Mouse (Mus musculus) lung, embryonic 14.5 days (tissue): Measurements from ENCODE around the gene Ndufs6. TPM values are rescaled to one million over a fixed set of nuclear protein-coding genes. Genes with fewer than 3 reads are reported as not detected.
A peak's percentile ranks its signal among the peaks of the same experiment; 100 is the strongest.

Source experiments
- ATAC-seq: fragments of 200-750 bp; cut with Nextera tagmentation; 2 replicates; pipeline ENCODE4 v1.8.0; 2017; ENCODE audit warnings: mild to moderate bottlenecking, moderate TSS enrichment, moderate library complexity; ENCODE audit not compliant: insufficient read depth
- DNase-seq: peaks from one replicate; pipeline ENCODE4 v3.0.0-alpha.2; 2015
- H3K27ac ChIP-seq: fragments of 300-500 bp; sonication (generic); 2 replicates; pipeline ENCODE4 v1.5.1; 2014; ENCODE audit warnings: low read depth, mild to moderate bottlenecking, moderate library complexity
- H3K27me3 ChIP-seq: fragments of 300-500 bp; sonication (generic); 2 replicates; pipeline ENCODE4 v1.6.1; 2014; ENCODE audit warnings: low read length, control low read depth; ENCODE audit not compliant: insufficient read depth
- H3K36me3 ChIP-seq: fragments of 300-500 bp; sonication (generic); 2 replicates; pipeline ENCODE4 v1.6.1; 2014; ENCODE audit warnings: control low read depth; ENCODE audit not compliant: insufficient read depth
- H3K4me1 ChIP-seq: fragments of 300-500 bp; sonication (generic); 2 replicates; pipeline ENCODE4 v1.6.1; 2014; ENCODE audit warnings: antibody characterized with exemption, control low read depth; ENCODE audit not compliant: insufficient read depth
- H3K4me2 ChIP-seq: fragments of 300-500 bp; sonication (generic); 2 replicates; pipeline ENCODE4 v1.6.1; 2014; ENCODE audit warnings: mild to moderate bottlenecking
- H3K4me3 ChIP-seq: fragments of 300-500 bp; sonication (generic); 2 replicates; pipeline ENCODE4 v1.5.1; 2014; ENCODE audit warnings: low read depth, low read length
- H3K9ac ChIP-seq: fragments of 300-500 bp; sonication (generic); 2 replicates; pipeline ENCODE4 v1.6.1; 2014
- H3K9me3 ChIP-seq: fragments of 300-500 bp; sonication (generic); 2 replicates; pipeline ENCODE4 v1.6.1; 2016; ENCODE audit warnings: low read depth, low read length, control low read depth
- CTCF ChIP-seq: IDR thresholded peaks from 2 replicates; pipeline ENCODE4 v1.5.1; 2016; ENCODE audit warnings: antibody characterized with exemption, low read depth
- WGBS: fragments of 180-500 bp; shearing (Covaris S2); extraction: QIAGEN DNeasy Blood & Tissue Kit; methylation state at CpG from one replicate; pipeline ENCODE4 v1.1.7; 2014; 5-methylcytosine and 5-hydroxymethylcytosine counted together
- polyA plus RNA-seq: library from polyadenylated mRNA; unstranded; fragments of >200 nt; fragmentation: Nextera tagmentation; extraction: Ambion mirVana; gene quantifications from 2 replicates; pipeline ENCODE4 v1.2.1, GENCODE M21; 2014

Gene Ndufs6
- polyA plus RNA-seq, 1 experiment from 2014 or later: 409 TPM

- Histone ChIP-seq H3K4me3 (peak overlapping the region; percentile 82), H3K4me2 (peak overlapping the region; percentile 86), H3K4me1 (peaks cover 2% of the 10 kb centered on the region; the same call in 1 of the 2 replicates), H3K27me3 (no peaks in the 10 kb centered on the region), H3K9me3 (no peaks in the 10 kb centered on the region), H3K9ac (peak overlapping the region; percentile 94), H3K36me3 (0 out of 2 replicates have a peak, but pooled peaks cover 3% of the 10 kb centered on the region), H3K27ac (no peak overlapping the region)
- no peak for TF ChIP-seq CTCF
- WGBS: 39% methylated on average over 3 of the region's 3 CpGs
- DNase-seq: no peak
- ATAC-seq: no peak
These were observed 3.4 kb upstream of the Ndufs6 start for GRCm38 (mm10) chr13:73331736-73332135.

- Histone ChIP-seq H3K4me1 (peaks cover 2% of the 10 kb centered on the region; the same call in 1 of the 2 replicates), H3K36me3 (0 out of 2 replicates have a peak, but pooled peaks cover 8% of the 10 kb centered on the region), H3K4me3 (peak overlapping the region; percentile 82), H3K4me2 (peak overlapping the region; percentile 86), H3K27me3 (no peaks in the 10 kb centered on the region), H3K9ac (peak overlapping the region; percentile 94), H3K9me3 (no peaks in the 10 kb centered on the region), H3K27ac (peak overlapping the region; percentile 73)
- ATAC-seq (peak; percentile 86), DNase-seq (peak; percentile 94)
- TF ChIP-seq CTCF: 0 out of 2 replicates have a peak, but pooled peaks have one; percentile 10
- under 1% methylated on average over 42 of the region's 42 CpGs for WGBS
These were observed 2.6 kb upstream of the Ndufs6 start for GRCm38 (mm10) chr13:73330844-73331501.

GRCm38 (mm10) chr13:73323406-73323805 is 4.9 kb downstream of the Ndufs6 start:
- DNase-seq (no peak), ATAC-seq (no peak)
- Histone ChIP-seq H3K4me1 (peaks cover 2% of the 10 kb centered on the region; the same call in 1 of the 2 replicates), H3K36me3 (peaks cover 62% of the 10 kb centered on the region), H3K27me3 (no peaks in the 10 kb centered on the region), H3K4me2 (no peak overlapping the region), H3K27ac (no peak overlapping the region), H3K9me3 (no peaks in the 10 kb centered on the region), H3K4me3 (no peak overlapping the region), H3K9ac (no peak overlapping the region)
- WGBS: 90% methylated on average over 4 of the region's 4 CpGs
- TF ChIP-seq CTCF: no peak

- Histone ChIP-seq H3K4me1 (peaks cover 2% of the 10 kb centered on the region; the same call in 1 of the 2 replicates), H3K9ac (no peak overlapping the region), H3K9me3 (0 out of 2 replicates have a peak, but pooled peaks cover 3% of the 10 kb centered on the region), H3K4me2 (no peak overlapping the region), H3K4me3 (no peak overlapping the region), H3K36me3 (peaks cover 69% of the 10 kb centered on the region), H3K27ac (no peak overlapping the region), H3K27me3 (no peaks in the 10 kb centered on the region)
- DNase-seq (no peak), ATAC-seq (no peak)
- WGBS: 81% methylated on average over 10 of the region's 10 CpGs
- TF ChIP-seq CTCF: no peak
These were observed 5.7 kb downstream of the Ndufs6 start for GRCm38 (mm10) chr13:73322626-73323025.

- Histone ChIP-seq H3K27ac (no peak overlapping the region), H3K4me2 (no peak overlapping the region), H3K9ac (no peak overlapping the region), H3K9me3 (peaks cover 8% of the 10 kb centered on the region; the same call in 1 of the 2 replicates), H3K4me1 (no peaks in the 10 kb centered on the region), H3K36me3 (peaks cover 68% of the 10 kb centered on the region), H3K27me3 (no peaks in the 10 kb centered on the region), H3K4me3 (no peak overlapping the region)
- ATAC-seq (no peak), DNase-seq (no peak)
- WGBS: 91% methylated on average over 4 of the region's 4 CpGs
- TF ChIP-seq CTCF: no peak
These were observed 8.3 kb downstream of the Ndufs6 start for GRCm38 (mm10) chr13:73320048-73320447.

- peak; percentile 84 for ATAC-seq
- H3K9me3 ChIP-seq: no peaks in the 10 kb centered on the region
- H3K4me1 ChIP-seq: no peaks in the 10 kb centered on the region
- 15% methylated on average over 8 of the region's 8 CpGs for WGBS
- H3K9ac ChIP-seq: no peak overlapping the region
- H3K4me3 ChIP-seq: no peak overlapping the region
- H3K4me2 ChIP-seq: no peak overlapping the region
- peak; percentile 74 for DNase-seq
- H3K27ac ChIP-seq: no peak overlapping the region
- peak; percentile 82 for TF ChIP-seq CTCF
- no peaks in the 10 kb centered on the region for H3K27me3 ChIP-seq
- H3K36me3 ChIP-seq: no peaks in the 10 kb centered on the region
These were observed 18.0 kb downstream of the Ndufs6 start for GRCm38 (mm10) chr13:73310183-73310929.

GRCm38 (mm10) chr13:73306430-73306829 is 21.9 kb downstream of the Ndufs6 start:
- Histone ChIP-seq H3K27ac (no peak overlapping the region), H3K9me3 (no peaks in the 10 kb centered on the region), H3K36me3 (no peaks in the 10 kb centered on the region), H3K4me2 (no peak overlapping the region), H3K4me3 (no peak overlapping the region), H3K27me3 (no peaks in the 10 kb centered on the region), H3K4me1 (no peaks in the 10 kb centered on the region), H3K9ac (no peak overlapping the region)
- ATAC-seq (no peak), DNase-seq (no peak)
- no peak for TF ChIP-seq CTCF
- 72% methylated on average over 4 of the region's 4 CpGs for WGBS
